Mouse (Mus musculus) liver, embryonic 11.5 days (tissue): ENCODE results near the gene Lpo. TPM values are rescaled to one million over a fixed set of nuclear protein-coding genes. Genes with fewer than 3 reads are reported as not detected.

ENCODE experiments used
- ATAC-seq: fragments of 200-750 bp; cut with Nextera tagmentation; replicated peaks from 2 replicates; pipeline ENCODE4 v1.8.0; 2017; ENCODE audit warnings: moderate number of reproducible peaks, mild to moderate bottlenecking, moderate TSS enrichment, moderate library complexity; ENCODE audit not compliant: low FRiP score
- DNase-seq: peaks from one replicate; pipeline ENCODE4 v3.0.0-alpha.2; 2017; ENCODE audit warnings: low spot score
- H3K27ac ChIP-seq: fragments of 300-500 bp; sonication (generic); 2 replicates; pipeline ENCODE4 v1.5.1; 2014; ENCODE audit warnings: mild to moderate bottlenecking, low read depth, low read length, control low read depth
- H3K27me3 ChIP-seq: fragments of 300-500 bp; sonication (generic); replicated peaks from 2 replicates; pipeline ENCODE4 v1.6.1; 2014; ENCODE audit warnings: low read length, mixed read lengths; ENCODE audit not compliant: control insufficient read depth, insufficient read depth
- H3K36me3 ChIP-seq: fragments of 300-500 bp; sonication (generic); 2 replicates; pipeline ENCODE4 v1.6.1; 2014; ENCODE audit warnings: mild to moderate bottlenecking, low read length, moderate library complexity, mixed read lengths; ENCODE audit not compliant: control insufficient read depth, insufficient read depth
- H3K4me1 ChIP-seq: fragments of 300-500 bp; sonication (generic); replicated peaks from 2 replicates; pipeline ENCODE4 v1.6.1; 2014; ENCODE audit warnings: low read length, mixed read lengths; ENCODE audit not compliant: control insufficient read depth, insufficient read depth
- H3K4me2 ChIP-seq: fragments of 300-500 bp; sonication (generic); 2 replicates; pipeline ENCODE4 v1.6.1; 2014; ENCODE audit warnings: mild to moderate bottlenecking, control low read depth, moderate library complexity
- H3K4me3 ChIP-seq: fragments of 300-500 bp; sonication (generic); 2 replicates; pipeline ENCODE4 v1.5.1; 2014; ENCODE audit warnings: low read depth, low read length, control low read depth
- H3K9ac ChIP-seq: fragments of 300-500 bp; sonication (generic); 2 replicates; pipeline ENCODE4 v1.6.1; 2014; ENCODE audit warnings: low read depth, low read length, control low read depth
- H3K9me3 ChIP-seq: fragments of 300-500 bp; sonication (generic); 2 replicates; pipeline ENCODE4 v1.6.1; 2016; ENCODE audit warnings: low read length, inconsistent platforms, mixed read lengths; ENCODE audit not compliant: control insufficient read depth
- WGBS: fragments of 180-500 bp; shearing (Covaris S2); extraction: QIAGEN DNeasy Blood & Tissue Kit; methylation state at CpG from one replicate; pipeline ENCODE4 v1.1.7; 2014; 5-methylcytosine and 5-hydroxymethylcytosine counted together
- polyA plus RNA-seq: library from polyadenylated mRNA; unstranded; fragments of >200 nt; fragmentation: Nextera tagmentation; extraction: Ambion mirVana; gene quantifications from 2 replicates; pipeline ENCODE4 v1.2.1, GENCODE M21; 2014

The Lpo gene
- polyA plus RNA-seq, 1 experiment from 2014 or later, result not detected

GRCm38 (mm10) chr11:87790088-87790487 lies 38.0 kb downstream of the Lpo start:
- Histone ChIP-seq H3K9me3 (no peaks in the 10 kb centered on the region), H3K27ac (no peak overlapping the region), H3K36me3 (no peaks in the 10 kb centered on the region), H3K4me3 (no peak overlapping the region), H3K27me3 (no peaks in the 10 kb centered on the region), H3K4me1 (no peaks in the 10 kb centered on the region), H3K9ac (no peak overlapping the region), H3K4me2 (no peak overlapping the region)
- DNase-seq (no peak), ATAC-seq (no peak)
- 43% methylated on average over 6 of the region's 6 CpGs for WGBS

- DNase-seq, result no peak
- 80% methylated on average over 8 of the region's 8 CpGs for WGBS
- Histone ChIP-seq H3K9me3 (no peaks in the 10 kb centered on the region), H3K27me3 (0 out of 2 replicates have a peak, but pooled peaks cover 2% of the 10 kb centered on the region), H3K36me3 (no peaks in the 10 kb centered on the region), H3K4me3 (no peak overlapping the region), H3K4me2 (no peak overlapping the region), H3K27ac (no peak overlapping the region), H3K9ac (no peak overlapping the region), H3K4me1 (peaks cover 16% of the 10 kb centered on the region)
- ATAC-seq, result no peak
Measured at GRCm38 (mm10) chr11:87780130-87780529, 48.0 kb downstream of the Lpo start.

GRCm38 (mm10) chr11:87779392-87779791 lies 48.7 kb downstream of the Lpo start:
- no peaks in the 10 kb centered on the region for H3K9me3 ChIP-seq
- no peak overlapping the region for H3K27ac ChIP-seq
- H3K9ac ChIP-seq, result no peak overlapping the region
- no peak for DNase-seq
- peaks cover 16% of the 10 kb centered on the region for H3K4me1 ChIP-seq
- H3K36me3 ChIP-seq, result no peaks in the 10 kb centered on the region
- WGBS, result 63% methylated on average over 4 of the region's 4 CpGs
- no peak overlapping the region for H3K4me3 ChIP-seq
- H3K27me3 ChIP-seq, result 0 out of 2 replicates have a peak, but pooled peaks cover 2% of the 10 kb centered on the region
- H3K4me2 ChIP-seq, result no peak overlapping the region; the same call in 1 of the 2 replicates
- ATAC-seq, result no peak

GRCm38 (mm10) chr11:87778915-87779314 lies 49.2 kb downstream of the Lpo start:
- peak overlapping the region; percentile 69 for H3K4me2 ChIP-seq
- 0 out of 2 replicates have a peak, but pooled peaks cover 2% of the 10 kb centered on the region for H3K27me3 ChIP-seq
- 0 out of 2 replicates have a peak, but pooled peaks have one; percentile 20 for ATAC-seq
- H3K27ac ChIP-seq, result no peak overlapping the region
- peak overlapping the region; percentile 39; the same call in 1 of the 2 replicates for H3K4me3 ChIP-seq
- H3K36me3 ChIP-seq, result no peaks in the 10 kb centered on the region
- H3K4me1 ChIP-seq, result peaks cover 16% of the 10 kb centered on the region
- DNase-seq, result no peak
- WGBS, result 47% methylated on average over 12 of the region's 12 CpGs
- H3K9ac ChIP-seq, result no peak overlapping the region
- no peaks in the 10 kb centered on the region for H3K9me3 ChIP-seq

GRCm38 (mm10) chr11:87778100-87778765 lies 49.9 kb downstream of the Lpo start:
- Histone ChIP-seq H3K4me3 (peak overlapping the region; percentile 39), H3K9ac (peak overlapping the region; percentile 28; the same call in 1 of the 2 replicates), H3K9me3 (no peaks in the 10 kb centered on the region), H3K4me2 (peak overlapping the region; percentile 69), H3K27me3 (0 out of 2 replicates have a peak, but pooled peaks cover 2% of the 10 kb centered on the region), H3K4me1 (peaks cover 16% of the 10 kb centered on the region), H3K27ac (no peak overlapping the region), H3K36me3 (no peaks in the 10 kb centered on the region)
- WGBS, result 22% methylated on average over 32 of the region's 32 CpGs
- peak; percentile 71 for ATAC-seq
- DNase-seq, result peak; percentile 72

- WGBS, result 84% methylated on average over 3 of the region's 3 CpGs
- Histone ChIP-seq H3K36me3 (no peaks in the 10 kb centered on the region), H3K4me1 (peaks cover 4% of the 10 kb centered on the region; the same call in 1 of the 2 replicates), H3K4me2 (no peak overlapping the region), H3K4me3 (no peak overlapping the region), H3K27ac (no peak overlapping the region), H3K27me3 (no peaks in the 10 kb centered on the region), H3K9ac (no peak overlapping the region), H3K9me3 (no peaks in the 10 kb centered on the region)
- ATAC-seq (no peak), DNase-seq (no peak)
Measured at GRCm38 (mm10) chr11:87772354-87772753, 55.7 kb downstream of the Lpo start.

- WGBS, result 48% methylated on average over 3 of the region's 3 CpGs
- peaks cover 6% of the 10 kb centered on the region for H3K27me3 ChIP-seq
- no peak overlapping the region for H3K9ac ChIP-seq
- ATAC-seq (peak; percentile 50; the same call in 1 of the 2 replicates), DNase-seq (no peak)
- no peak overlapping the region for H3K4me3 ChIP-seq
- H3K27ac ChIP-seq, result no peak overlapping the region; the same call in 1 of the 2 replicates
- H3K4me2 ChIP-seq, result no peak overlapping the region
- no peaks in the 10 kb centered on the region for H3K9me3 ChIP-seq
- H3K36me3 ChIP-seq, result no peaks in the 10 kb centered on the region
- H3K4me1 ChIP-seq, result peaks cover 4% of the 10 kb centered on the region; the same call in 1 of the 2 replicates
Measured at GRCm38 (mm10) chr11:87770989-87771388, 57.1 kb downstream of the Lpo start.

GRCm38 (mm10) chr11:87768745-87769144 lies 59.3 kb downstream of the Lpo start:
- Histone ChIP-seq H3K9me3 (no peaks in the 10 kb centered on the region), H3K9ac (no peak overlapping the region), H3K4me3 (no peak overlapping the region), H3K4me1 (peaks cover 12% of the 10 kb centered on the region), H3K27me3 (peaks cover 28% of the 10 kb centered on the region), H3K4me2 (no peak overlapping the region), H3K27ac (no peak overlapping the region), H3K36me3 (no peaks in the 10 kb centered on the region)
- DNase-seq (no peak), ATAC-seq (peak; percentile 56; the same call in 1 of the 2 replicates)
- 68% methylated on average over 4 of the region's 4 CpGs for WGBS
